Mouse (Mus musculus): Measurements from ENCODE around the gene Taf6. TPM values are rescaled to one million over a fixed set of nuclear protein-coding genes. Genes with fewer than 3 reads are reported as not detected.

Taf6 gene
- polyA plus RNA-seq, 1 experiment from 2014 or later, result 32.9 TPM

MicroRNA genes within 50 kb of the gene (microRNA counts, 519-probe panel; counts per million panel counts)
- microRNA mmu-miR-106b (3,280 counts per million, percentile 89 among the panel's probes with 10 or more counts), microRNA mmu-miR-25 (4,144 counts per million, percentile 97 among the panel's probes with 10 or more counts), microRNA mmu-miR-93 (3,361 counts per million, percentile 89 among the panel's probes with 10 or more counts)

Small RNA genes within 50 kb of the gene (microRNA-seq; reads per million reads assigned to microRNA genes)
- gene Mir106b, result 10,550 reads per million, percentile 93 among the genes with 10 or more reads in this experiment
- 1,173 reads per million, percentile 78 among the genes with 10 or more reads in this experiment for gene Mir25
- gene Mir93, result 16,767 reads per million, percentile 95 among the genes with 10 or more reads in this experiment

Other genes starting within 250 kb of the Taf6 start
- gene Gjc3, start 224.4 kb downstream of the Taf6 start, polyA plus RNA-seq (2015; fragmentation: Nextera tagmentation; extraction: Ambion mirVana), result not detected in 2 replicates
- 39.1 and 54.9 TPM in 2 replicates for gene Azgp1, start 205.9 kb downstream of the Taf6 start, polyA plus RNA-seq (2015; fragmentation: Nextera tagmentation; extraction: Ambion mirVana)
- gene Smok3a, start 166.2 kb downstream of the Taf6 start, polyA plus RNA-seq (2015; fragmentation: Nextera tagmentation; extraction: Ambion mirVana), result not detected in 2 replicates
- not detected in 2 replicates for gene Smok3b, start 166.0 kb downstream of the Taf6 start, polyA plus RNA-seq (2015; fragmentation: Nextera tagmentation; extraction: Ambion mirVana)
- not detected in 2 replicates for gene Smok3c, start 134.3 kb downstream of the Taf6 start, polyA plus RNA-seq (2015; fragmentation: Nextera tagmentation; extraction: Ambion mirVana)
- gene Zkscan1, start 102.4 kb downstream of the Taf6 start, polyA plus RNA-seq (2015; fragmentation: Nextera tagmentation; extraction: Ambion mirVana), result 3.9 and 4.4 TPM in 2 replicates
- 14.6 and 15.1 TPM in 2 replicates for gene Zscan21, start 70.5 kb downstream of the Taf6 start, polyA plus RNA-seq (2015; fragmentation: Nextera tagmentation; extraction: Ambion mirVana)
- gene Zfp113, start 31.7 kb downstream of the Taf6 start, polyA plus RNA-seq (2015; fragmentation: Nextera tagmentation; extraction: Ambion mirVana), result 5.0 and 5.1 TPM in 2 replicates
- 153 and 154 TPM in 2 replicates for gene Cops6, start 26.4 kb downstream of the Taf6 start, polyA plus RNA-seq (2015; fragmentation: Nextera tagmentation; extraction: Ambion mirVana)
- 5.6 and 5.9 TPM in 2 replicates for gene Ap4m1, start 15.4 kb downstream of the Taf6 start, polyA plus RNA-seq (2015; fragmentation: Nextera tagmentation; extraction: Ambion mirVana)
- 152 and 162 TPM in 2 replicates for gene Mcm7, start 15.0 kb downstream of the Taf6 start, polyA plus RNA-seq (2015; fragmentation: Nextera tagmentation; extraction: Ambion mirVana)
- gene Cnpy4, start within 50 bp of the Taf6 start, polyA plus RNA-seq (2015; fragmentation: Nextera tagmentation; extraction: Ambion mirVana), result 12.0 and 13.6 TPM in 2 replicates
- 2.2 TPM in 2 replicates for gene Mblac1, start 6.9 kb upstream of the Taf6 start, polyA plus RNA-seq (2015; fragmentation: Nextera tagmentation; extraction: Ambion mirVana)
- gene Nxpe5, start 38.4 kb upstream of the Taf6 start, polyA plus RNA-seq (2015; fragmentation: Nextera tagmentation; extraction: Ambion mirVana), result 0.09 and 0.18 TPM in 2 replicates
- 30.9 and 31.7 TPM in 2 replicates for gene Lamtor4, start 68.0 kb upstream of the Taf6 start, polyA plus RNA-seq (2015; fragmentation: Nextera tagmentation; extraction: Ambion mirVana)
- gene BC037034, start 76.6 kb upstream of the Taf6 start, polyA plus RNA-seq (2015; fragmentation: Nextera tagmentation; extraction: Ambion mirVana), result 2.1 and 3.1 TPM in 2 replicates
- gene Gal3st4, start 85.4 kb upstream of the Taf6 start, polyA plus RNA-seq (2015; fragmentation: Nextera tagmentation; extraction: Ambion mirVana), result 0.22 TPM in 1 of 2 replicates, not detected in the other
- gene Gm43720, start 92.5 kb upstream of the Taf6 start, polyA plus RNA-seq (2015; fragmentation: Nextera tagmentation; extraction: Ambion mirVana), result not detected in 2 replicates
- 0.51 and 0.74 TPM in 2 replicates for gene Gpc2, start 92.6 kb upstream of the Taf6 start, polyA plus RNA-seq (2015; fragmentation: Nextera tagmentation; extraction: Ambion mirVana)
- gene Stag3, start 92.8 kb upstream of the Taf6 start, polyA plus RNA-seq (2015; fragmentation: Nextera tagmentation; extraction: Ambion mirVana), result 1.2 and 1.5 TPM in 2 replicates
- 0.53 and 0.87 TPM in 2 replicates for gene Pvrig, start 154.5 kb upstream of the Taf6 start, polyA plus RNA-seq (2015; fragmentation: Nextera tagmentation; extraction: Ambion mirVana)

Measured in liver, embryonic 16.5 days (tissue).